Comparison of ENCODE assay signal across 8 mouse cellular contexts in genomic region chr17:86496123-86496771, GRCm38 (mm10). TPM values are rescaled to one million over a fixed set of nuclear protein-coding genes. Genes with fewer than 3 reads are reported as not detected.
A peak's percentile ranks its signal among the peaks of the same experiment; 100 is the strongest.
DNase-seq lines count a peak whose midpoint lies in the region; ATAC-seq and TF ChIP-seq lines count a peak whose summit lies in the region.

No protein-coding gene starts in this region.

- DNase-seq in cerebellum, adult 2 months, result peak in 1 of 2 experiments; percentile 39
- DNase-seq in cerebellum, adult 11-12 months, result no peak
- DNase-seq in neural tube, embryonic 10.5 days (ENCODE audit: extremely low spot score, low spot score), result peak; percentile 23
- DNase-seq in embryo, embryonic 11.5 days (ENCODE audit: low read depth, low spot score), result peak; percentile 54
- peak; percentile 40 for DNase-seq in layer of hippocampus, adult 9-11 months
- DNase-seq in retina, adult 2 months (ENCODE audit: low read depth, low spot score), result peak; percentile 39
- no peak for DNase-seq in spleen, adult 12 weeks (ENCODE audit: low spot score)

- no peaks in the 10 kb centered on the region for H3K9me3 ChIP-seq in neural tube, embryonic 15.5 days (replicated peaks)

- no peaks in the 10 kb centered on the region for H3K4me1 ChIP-seq in cerebellum, adult 2 months (ENCODE audit: control insufficient read depth, insufficient read depth, low read length)
- H3K4me1 ChIP-seq in neural tube, embryonic 15.5 days, result peaks cover 11% of the 10 kb centered on the region

- no peak overlapping the region for H3K9ac ChIP-seq in neural tube, embryonic 15.5 days (replicated peaks)

- no peak overlapping the region for H3K4me3 ChIP-seq in cerebellum, adult 2 months (replicated peaks; ENCODE audit: insufficient read depth, low read depth, low read length)
- H3K4me3 ChIP-seq in neural tube, embryonic 15.5 days (replicated peaks), result no peak overlapping the region

- no peaks in the 10 kb centered on the region for H3K27me3 ChIP-seq in cerebellum, adult 2 months (ENCODE audit: control insufficient read depth, insufficient read depth, low read length)
- H3K27me3 ChIP-seq in neural tube, embryonic 15.5 days (replicated peaks), result no peaks in the 10 kb centered on the region

- peaks cover 17% of the 10 kb centered on the region for H3K36me3 ChIP-seq in neural tube, embryonic 15.5 days

- ATAC-seq in neural tube, embryonic 15.5 days (ENCODE audit: low FRiP score), result no peak

- no peak overlapping the region for H3K27ac ChIP-seq in cerebellum, adult 2 months (ENCODE audit: insufficient read depth, low read length)
- no peak overlapping the region for H3K27ac ChIP-seq in neural tube, embryonic 15.5 days (replicated peaks)

- no peak overlapping the region for H3K4me2 ChIP-seq in neural tube, embryonic 15.5 days

- TF ChIP-seq CTCF in cerebellum, adult 2 months (IDR thresholded peaks at IDR 0.05; ENCODE audit: borderline replicate concordance, insufficient read depth, low read depth, low read length), result peak; percentile 50; the same call in 1 of the 2 replicates

- no peak for TF ChIP-seq POLR2A in cerebellum, adult 2 months (IDR thresholded peaks at IDR 0.05; ENCODE audit: borderline replicate concordance, insufficient read depth, low read length)

- WGBS in cerebellum, adult 2 months, result 86% methylated on average over 9 of the region's 9 CpGs
- 92% methylated on average over 9 of the region's 9 CpGs for WGBS in neural tube, embryonic 15.5 days

RNA-seq across cellular contexts. Expression of gene Gm10309, which starts 8.8 kb away (rescaled TPM):
- polyA plus RNA-seq in cerebellum, adult 2 months (2012; rRNA removed), result 0.06 TPM in 1 of 2 replicates, not detected in the other
- polyA plus RNA-seq in neural tube, embryonic 15.5 days (2015; fragmentation: Nextera tagmentation; extraction: Ambion mirVana), result 0.46 and 0.49 TPM in 2 replicates

Comparison
In these comparisons a context has a peak if more than half of its experiments do, and no peak if none do; other contexts are left out.
1. DNase-seq: peak in neural tube, embryonic 10.5 days (single experiment), embryo, embryonic 11.5 days (single experiment), layer of hippocampus, adult 9-11 months (single experiment) and retina, adult 2 months (single experiment); none in cerebellum, adult 11-12 months (single experiment) and spleen, adult 12 weeks (single experiment).